Mouse (Mus musculus): ENCODE data around the gene Zfp277. TPM values are rescaled to one million over a fixed set of nuclear protein-coding genes. Genes with fewer than 3 reads are reported as not detected.

The Zfp277 gene
- polyA plus RNA-seq, 2 experiments: 5.1 to 7.4 TPM

- Histone ChIP-seq H3K4me1 (replicated peaks; ENCODE audit: control insufficient read depth in 2 of 2, insufficient read depth in 2 of 2, low read length in 1 of 2) (no peaks in the 10 kb centered on the region), H3K27me3 (ENCODE audit: control insufficient read depth, insufficient read depth, low read length) (no peaks in the 10 kb centered on the region), H3K4me2 (ENCODE audit: low read depth) (no peak overlapping the region), H3K9ac (replicated peaks) (no peak overlapping the region), H3K27ac (no peak overlapping the region), H3K4me3 (ENCODE audit: insufficient read depth in 1 of 2, low read depth in 2 of 2, low read length in 2 of 2) (no peak overlapping the region), H3K36me3 (replicated peaks; ENCODE audit: control insufficient read depth, insufficient read depth, low read depth) (no peaks in the 10 kb centered on the region), H3K9me3 (ENCODE audit: control insufficient read depth, low read length) (no peaks in the 10 kb centered on the region)
- no peak for DNase-seq (ENCODE audit: low read depth in 3 of 3, low spot score in 3 of 3)
- TF ChIP-seq EP300 (IDR thresholded peaks at IDR 0.05; ENCODE audit: low read depth) (no peak), CTCF (IDR thresholded peaks at IDR 0.05; ENCODE audit: low read depth) (no peak)
- WGBS (ENCODE audit: insufficient replicate concordance): 77% methylated on average over 10 of the region's 10 CpGs
- ATAC-seq (ENCODE audit: insufficient read depth): no peak
Observed at GRCm38 (mm10) chr12:40399812-40400211, 45.9 kb downstream of the Zfp277 start.

GRCm38 (mm10) chr12:40399386-40399785 is 46.3 kb downstream of the Zfp277 start:
- no peaks in the 10 kb centered on the region for H3K27me3 ChIP-seq (ENCODE audit: control insufficient read depth, insufficient read depth, low read length)
- H3K9ac ChIP-seq (replicated peaks): no peak overlapping the region
- ATAC-seq (ENCODE audit: insufficient read depth): no peak
- no peaks in the 10 kb centered on the region for H3K4me1 ChIP-seq (replicated peaks; ENCODE audit: control insufficient read depth in 2 of 2, insufficient read depth in 2 of 2, low read length in 1 of 2)
- H3K36me3 ChIP-seq (replicated peaks; ENCODE audit: control insufficient read depth, insufficient read depth, low read depth): no peaks in the 10 kb centered on the region
- H3K9me3 ChIP-seq (ENCODE audit: control insufficient read depth, low read length): no peaks in the 10 kb centered on the region
- H3K4me2 ChIP-seq (ENCODE audit: low read depth): no peak overlapping the region
- no peak overlapping the region for H3K4me3 ChIP-seq (ENCODE audit: insufficient read depth in 1 of 2, low read depth in 2 of 2, low read length in 2 of 2)
- TF ChIP-seq CTCF (IDR thresholded peaks at IDR 0.05; ENCODE audit: low read depth) (no peak), EP300 (IDR thresholded peaks at IDR 0.05; ENCODE audit: low read depth) (no peak)
- WGBS (ENCODE audit: insufficient replicate concordance): 64% methylated on average over 2 of the region's 2 CpGs
- no peak overlapping the region for H3K27ac ChIP-seq
- no peak for DNase-seq (ENCODE audit: low read depth in 3 of 3, low spot score in 3 of 3)

DNA sequence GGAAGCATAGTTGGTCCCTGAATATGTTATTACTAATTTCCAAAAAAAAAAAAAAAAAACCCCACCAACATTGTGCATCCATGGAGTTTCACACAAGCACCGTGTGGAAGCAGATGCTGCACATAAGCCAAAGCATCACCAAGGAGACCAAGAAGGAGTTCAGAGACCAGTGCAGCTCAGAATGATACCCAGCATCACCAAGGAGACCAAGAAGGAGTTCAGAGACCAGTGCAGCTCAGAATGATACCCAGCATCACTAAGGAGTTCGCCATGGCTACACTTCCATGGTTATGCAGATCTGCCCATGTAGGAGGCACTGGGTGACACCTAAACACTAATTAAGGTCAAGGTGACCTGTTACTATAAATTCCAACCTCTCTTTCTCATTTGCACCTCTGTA is 46.8 kb downstream of the Zfp277 start:
- Histone ChIP-seq H3K9me3 (ENCODE audit: control insufficient read depth, low read length) (no peaks in the 10 kb centered on the region), H3K4me3 (ENCODE audit: insufficient read depth in 1 of 2, low read depth in 2 of 2, low read length in 2 of 2) (no peak overlapping the region), H3K4me2 (ENCODE audit: low read depth) (no peak overlapping the region), H3K4me1 (replicated peaks; ENCODE audit: control insufficient read depth in 2 of 2, insufficient read depth in 2 of 2, low read length in 1 of 2) (no peaks in the 10 kb centered on the region), H3K27ac (no peak overlapping the region), H3K27me3 (ENCODE audit: control insufficient read depth, insufficient read depth, low read length) (no peaks in the 10 kb centered on the region), H3K9ac (replicated peaks) (no peak overlapping the region), H3K36me3 (replicated peaks; ENCODE audit: control insufficient read depth, insufficient read depth, low read depth) (no peaks in the 10 kb centered on the region)
- no peak for DNase-seq (ENCODE audit: low read depth in 3 of 3, low spot score in 3 of 3)
- TF ChIP-seq EP300 (IDR thresholded peaks at IDR 0.05; ENCODE audit: low read depth) (no peak), CTCF (IDR thresholded peaks at IDR 0.05; ENCODE audit: low read depth) (no peak)
- 62% methylated on average over 2 of the region's 2 CpGs for WGBS (ENCODE audit: insufficient replicate concordance)
- ATAC-seq (ENCODE audit: insufficient read depth): no peak

DNA sequence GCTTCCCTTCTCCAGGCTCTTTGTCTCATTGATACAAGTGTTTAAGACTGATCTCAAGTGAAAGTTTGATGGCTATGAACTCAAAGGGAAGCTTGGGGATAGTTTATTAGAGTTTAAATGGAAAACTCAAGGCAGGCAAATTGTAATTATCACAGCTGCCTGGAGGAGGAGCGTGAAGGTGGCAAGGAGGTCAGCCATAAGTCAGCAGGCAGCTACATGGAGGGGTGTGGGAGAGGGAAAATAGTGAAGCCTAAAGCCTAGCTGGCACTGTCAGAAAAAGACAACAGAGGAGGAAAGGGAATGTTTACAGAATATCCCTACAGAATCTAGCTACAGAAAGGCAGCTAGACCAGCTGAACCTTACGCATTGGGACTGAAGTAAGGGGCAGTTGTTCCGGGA is 52.8 kb downstream of the Zfp277 start:
- no peak overlapping the region for H3K9ac ChIP-seq (replicated peaks)
- H3K4me3 ChIP-seq (ENCODE audit: insufficient read depth in 1 of 2, low read depth in 2 of 2, low read length in 2 of 2): no peak overlapping the region
- DNase-seq (ENCODE audit: low read depth in 3 of 3, low spot score in 3 of 3): no peak
- no peaks in the 10 kb centered on the region for H3K27me3 ChIP-seq (ENCODE audit: control insufficient read depth, insufficient read depth, low read length)
- H3K27ac ChIP-seq: no peak overlapping the region
- WGBS (ENCODE audit: insufficient replicate concordance): 74% methylated on average over 3 of the region's 3 CpGs
- ATAC-seq (ENCODE audit: insufficient read depth): no peak
- no peak for TF ChIP-seq EP300 (IDR thresholded peaks at IDR 0.05; ENCODE audit: low read depth)
- TF ChIP-seq CTCF (IDR thresholded peaks at IDR 0.05; ENCODE audit: low read depth): no peak
- no peaks in the 10 kb centered on the region for H3K9me3 ChIP-seq (ENCODE audit: control insufficient read depth, low read length)
- H3K4me2 ChIP-seq (ENCODE audit: low read depth): no peak overlapping the region
- H3K4me1 ChIP-seq (replicated peaks; ENCODE audit: control insufficient read depth in 2 of 2, insufficient read depth in 2 of 2, low read length in 1 of 2): no peaks in the 10 kb centered on the region
- H3K36me3 ChIP-seq (replicated peaks; ENCODE audit: control insufficient read depth, insufficient read depth, low read depth): no peaks in the 10 kb centered on the region

- DNase-seq (ENCODE audit: low read depth in 3 of 3, low spot score in 3 of 3) (no peak), ATAC-seq (ENCODE audit: insufficient read depth) (no peak)
- Histone ChIP-seq H3K27me3 (ENCODE audit: control insufficient read depth, insufficient read depth, low read length) (no peaks in the 10 kb centered on the region), H3K9me3 (ENCODE audit: control insufficient read depth, low read length) (no peaks in the 10 kb centered on the region), H3K4me2 (ENCODE audit: low read depth) (no peak overlapping the region), H3K4me1 (replicated peaks; ENCODE audit: control insufficient read depth in 2 of 2, insufficient read depth in 2 of 2, low read length in 1 of 2) (no peaks in the 10 kb centered on the region), H3K27ac (no peak overlapping the region), H3K4me3 (ENCODE audit: insufficient read depth in 1 of 2, low read depth in 2 of 2, low read length in 2 of 2) (no peak overlapping the region), H3K9ac (replicated peaks) (no peak overlapping the region), H3K36me3 (replicated peaks; ENCODE audit: control insufficient read depth, insufficient read depth, low read depth) (no peaks in the 10 kb centered on the region)
- no peak for TF ChIP-seq EP300 (IDR thresholded peaks at IDR 0.05; ENCODE audit: low read depth)
- no peak for TF ChIP-seq CTCF (IDR thresholded peaks at IDR 0.05; ENCODE audit: low read depth)
- WGBS (ENCODE audit: insufficient replicate concordance): 84% methylated on average over 1 of the region's 1 CpGs
Observed at GRCm38 (mm10) chr12:40391262-40391661, 54.4 kb downstream of the Zfp277 start.
